Mouse (Mus musculus): Measurements from ENCODE around the gene Efcc1.

- TF ChIP-seq CTCF (IDR thresholded peaks at IDR 0.05; ENCODE audit: low read depth), result no peak
- TF ChIP-seq EP300 (IDR thresholded peaks at IDR 0.05; ENCODE audit: low read depth), result no peak
Observed at GRCm38 (mm10) chr6:87804886-87805285, 74.2 kb downstream of the Efcc1 start.
